Mouse (Mus musculus): ENCODE data around the gene 4921539E11Rik. TPM values are rescaled to one million over a fixed set of nuclear protein-coding genes. Genes with fewer than 3 reads are reported as not detected.
A peak's percentile ranks its signal among the peaks of the same experiment; 100 is the strongest.

The 4921539E11Rik gene
- polyA plus RNA-seq, 1 experiment from 2014 or later: not detected

GRCm38 (mm10) chr4:103221789-103222188 lies 68.9 kb downstream of the 4921539E11Rik start:
- 62% methylated on average over 6 of the region's 6 CpGs for WGBS
- no peak overlapping the region for H3K4me3 ChIP-seq (ENCODE audit: low read depth, low read length)
- TF ChIP-seq EP300 (IDR thresholded peaks at IDR 0.05) (no peak), CTCF (IDR thresholded peaks at IDR 0.05) (no peak)
- H3K27ac ChIP-seq (ENCODE audit: low read length): no peak overlapping the region
- no peaks in the 10 kb centered on the region for H3K27me3 ChIP-seq (replicated peaks; ENCODE audit: insufficient read depth, low read length)
- H3K9me3 ChIP-seq (ENCODE audit: low read length): no peaks in the 10 kb centered on the region
- no peaks in the 10 kb centered on the region for H3K36me3 ChIP-seq (ENCODE audit: insufficient read depth, low read length)
- ATAC-seq (no peak), DNase-seq (ENCODE audit: low spot score) (no peak)
- H3K4me1 ChIP-seq (ENCODE audit: insufficient read depth, low read depth, low read length): no peaks in the 10 kb centered on the region
- no peak overlapping the region for H3K9ac ChIP-seq (replicated peaks; ENCODE audit: low read depth)
- no peak overlapping the region for H3K4me2 ChIP-seq (replicated peaks; ENCODE audit: low read depth, low read length)

GRCm38 (mm10) chr4:103219011-103219410 lies 71.7 kb downstream of the 4921539E11Rik start:
- H3K9me3 ChIP-seq (ENCODE audit: low read length): no peaks in the 10 kb centered on the region
- no peaks in the 10 kb centered on the region for H3K27me3 ChIP-seq (replicated peaks; ENCODE audit: insufficient read depth, low read length)
- no peak overlapping the region for H3K4me3 ChIP-seq (ENCODE audit: low read depth, low read length)
- DNase-seq (ENCODE audit: low spot score) (no peak), ATAC-seq (no peak)
- H3K4me1 ChIP-seq (ENCODE audit: insufficient read depth, low read depth, low read length): no peaks in the 10 kb centered on the region
- H3K36me3 ChIP-seq (ENCODE audit: insufficient read depth, low read length): no peaks in the 10 kb centered on the region
- H3K4me2 ChIP-seq (replicated peaks; ENCODE audit: low read depth, low read length): no peak overlapping the region
- H3K27ac ChIP-seq (ENCODE audit: low read length): no peak overlapping the region
- no peak overlapping the region for H3K9ac ChIP-seq (replicated peaks; ENCODE audit: low read depth)
- TF ChIP-seq EP300 (IDR thresholded peaks at IDR 0.05): no peak
- TF ChIP-seq CTCF (IDR thresholded peaks at IDR 0.05): no peak
- WGBS: 65% methylated on average over 5 of the region's 5 CpGs

GRCm38 (mm10) chr4:103216046-103216445 lies 74.6 kb downstream of the 4921539E11Rik start:
- Histone ChIP-seq H3K9me3 (ENCODE audit: low read length) (no peaks in the 10 kb centered on the region), H3K4me1 (ENCODE audit: insufficient read depth, low read depth, low read length) (peaks cover 3% of the 10 kb centered on the region), H3K27ac (ENCODE audit: low read length) (no peak overlapping the region), H3K4me2 (replicated peaks; ENCODE audit: low read depth, low read length) (no peak overlapping the region), H3K27me3 (replicated peaks; ENCODE audit: insufficient read depth, low read length) (no peaks in the 10 kb centered on the region), H3K9ac (replicated peaks; ENCODE audit: low read depth) (no peak overlapping the region), H3K36me3 (ENCODE audit: insufficient read depth, low read length) (no peaks in the 10 kb centered on the region), H3K4me3 (ENCODE audit: low read depth, low read length) (no peak overlapping the region)
- DNase-seq (ENCODE audit: low spot score) (no peak), ATAC-seq (no peak)
- WGBS: 74% methylated on average over 6 of the region's 6 CpGs
- no peak for TF ChIP-seq EP300 (IDR thresholded peaks at IDR 0.05)
- no peak for TF ChIP-seq CTCF (IDR thresholded peaks at IDR 0.05)

- peak within 1 kb of the TSS; percentile 80 for H3K4me2 ChIP-seq (replicated peaks; ENCODE audit: low read depth, low read length)
- peaks cover 3% of the 10 kb centered on the region for H3K4me1 ChIP-seq (ENCODE audit: insufficient read depth, low read depth, low read length)
- whole genome bisulfite sequencing: 3% methylated on average over 33 of the region's 70 CpGs
- peak within 1 kb of the TSS; percentile 99 for H3K27ac ChIP-seq (ENCODE audit: low read length)
- H3K27me3 ChIP-seq (replicated peaks; ENCODE audit: insufficient read depth, low read length): no peaks in the 10 kb centered on the region
- TF ChIP-seq EP300 (IDR thresholded peaks at IDR 0.05) (peak; percentile 12; the same call in 1 of the 2 replicates), CTCF (IDR thresholded peaks at IDR 0.05) (peak; percentile 57)
- ATAC-seq (peak; percentile 86), DNase-seq (ENCODE audit: low spot score) (peak; percentile 82)
- no peaks in the 10 kb centered on the region for H3K36me3 ChIP-seq (ENCODE audit: insufficient read depth, low read length)
- H3K4me3 ChIP-seq (ENCODE audit: low read depth, low read length): peak within 1 kb of the TSS; percentile 97
- H3K9ac ChIP-seq (replicated peaks; ENCODE audit: low read depth): peak within 1 kb of the TSS; percentile 94
- no peaks in the 10 kb centered on the region for H3K9me3 ChIP-seq (ENCODE audit: low read length)
These were observed 75.5 kb downstream of the 4921539E11Rik start, which contains the start of gene Slc35d1 for GRCm38 (mm10) chr4:103214925-103215820. Gene Slc35d1, minus strand, starts transcription at chr4:103215164.

- TF ChIP-seq CTCF (IDR thresholded peaks at IDR 0.05): no peak
- no peak for TF ChIP-seq EP300 (IDR thresholded peaks at IDR 0.05)
- Histone ChIP-seq H3K4me1 (ENCODE audit: insufficient read depth, low read depth, low read length) (peaks cover 3% of the 10 kb centered on the region), H3K9ac (replicated peaks; ENCODE audit: low read depth) (peak overlapping the region; percentile 94), H3K27me3 (replicated peaks; ENCODE audit: insufficient read depth, low read length) (no peaks in the 10 kb centered on the region), H3K4me3 (ENCODE audit: low read depth, low read length) (peak overlapping the region; percentile 97), H3K27ac (ENCODE audit: low read length) (peak overlapping the region; percentile 99), H3K36me3 (ENCODE audit: insufficient read depth, low read length) (no peaks in the 10 kb centered on the region; the same call in 1 of the 2 replicates), H3K4me2 (replicated peaks; ENCODE audit: low read depth, low read length) (peak overlapping the region; percentile 80), H3K9me3 (ENCODE audit: low read length) (no peaks in the 10 kb centered on the region)
- peak; percentile 81 for ATAC-seq
- DNase-seq (ENCODE audit: low spot score): peak; percentile 71
- 0% methylated on average over 36 of the region's 48 CpGs for WGBS
These were observed 76.2 kb downstream of the 4921539E11Rik start for GRCm38 (mm10) chr4:103214498-103214924.

- Histone ChIP-seq H3K4me3 (ENCODE audit: low read depth, low read length) (peak overlapping the region; percentile 97), H3K27me3 (replicated peaks; ENCODE audit: insufficient read depth, low read length) (no peaks in the 10 kb centered on the region), H3K9ac (replicated peaks; ENCODE audit: low read depth) (peak overlapping the region; percentile 94), H3K36me3 (ENCODE audit: insufficient read depth, low read length) (no peaks in the 10 kb centered on the region; the same call in 1 of the 2 replicates), H3K27ac (ENCODE audit: low read length) (peak overlapping the region; percentile 99), H3K4me2 (replicated peaks; ENCODE audit: low read depth, low read length) (peak overlapping the region; percentile 80), H3K4me1 (ENCODE audit: insufficient read depth, low read depth, low read length) (peaks cover 3% of the 10 kb centered on the region), H3K9me3 (ENCODE audit: low read length) (no peaks in the 10 kb centered on the region)
- ATAC-seq: no peak
- 1% methylated on average over 30 of the region's 30 CpGs for WGBS
- peak; percentile 8 for DNase-seq (ENCODE audit: low spot score)
- TF ChIP-seq EP300 (IDR thresholded peaks at IDR 0.05) (no peak), CTCF (IDR thresholded peaks at IDR 0.05) (no peak)
These were observed 76.7 kb downstream of the 4921539E11Rik start for GRCm38 (mm10) chr4:103213859-103214497.
